Mouse (Mus musculus) cortical plate, adult 2 months (tissue): ENCODE results near the gene Moxd1.

ENCODE experiments used
- CTCF ChIP-seq: fragments of 200-500 bp; IDR thresholded peaks from 2 replicates; pipeline ENCODE4 v1.5.1; 2011; ENCODE audit warnings: mild to moderate bottlenecking, control low read depth, low read length; ENCODE audit not compliant: insufficient read depth; ENCODE audit errors: extremely low read depth
- POLR2A ChIP-seq: fragments of 200-500 bp; IDR thresholded peaks from 2 replicates; pipeline ENCODE4 v1.6.1; 2011; ENCODE audit warnings: mild to moderate bottlenecking, low read length, control low read depth; ENCODE audit not compliant: insufficient read depth; ENCODE audit errors: extremely low read depth

- TF ChIP-seq POLR2A: no peak
- peak; percentile 76 for TF ChIP-seq CTCF
These were observed 88.9 kb downstream of the Moxd1 start for GRCm38 (mm10) chr10:24312191-24312611.
